Mouse (Mus musculus) gastrocnemius, adult 18-20 months (tissue): Measurements from ENCODE around the gene Rsbn1. TPM values are rescaled to one million over a fixed set of nuclear protein-coding genes. Genes with fewer than 3 reads are reported as not detected.
A peak's percentile ranks its signal among the peaks of the same experiment; 100 is the strongest.

ENCODE experiments used
- DNase-seq: peaks from one replicate; pipeline ENCODE4 v3.0.0; 2021; ENCODE audit warnings: low spot score
- long read RNA-seq, 2 experiments: library from polyadenylated mRNA; stranded (forward); transcript quantifications; one replicate each; pipeline ENCODE4 v2.0.0; 2021
- total RNA-seq, 2 experiments: library from RNA; stranded (reverse); gene quantifications; 2 replicates each; pipeline ENCODE4 v1.2.3; 2021

Rsbn1 gene
- total RNA-seq = 1 to 10 TPM; 6.9 to 7.9 TPM
- long read RNA-seq, experiment 1, full-length matches to known transcripts = 4 of 6 reads
- long read RNA-seq, experiment 1, partial matches to known transcripts = 2 of 6 reads
- long read RNA-seq, experiment 1, other reads (novel, unspliced or antisense) = 0 of 6 reads
- long read RNA-seq, experiment 2, full-length matches to known transcripts = 4 of 6 reads
- long read RNA-seq, experiment 2, partial matches to known transcripts = 1 of 6 reads
- long read RNA-seq, experiment 2, other reads (novel, unspliced or antisense) = 1 of 6 reads

DNA sequence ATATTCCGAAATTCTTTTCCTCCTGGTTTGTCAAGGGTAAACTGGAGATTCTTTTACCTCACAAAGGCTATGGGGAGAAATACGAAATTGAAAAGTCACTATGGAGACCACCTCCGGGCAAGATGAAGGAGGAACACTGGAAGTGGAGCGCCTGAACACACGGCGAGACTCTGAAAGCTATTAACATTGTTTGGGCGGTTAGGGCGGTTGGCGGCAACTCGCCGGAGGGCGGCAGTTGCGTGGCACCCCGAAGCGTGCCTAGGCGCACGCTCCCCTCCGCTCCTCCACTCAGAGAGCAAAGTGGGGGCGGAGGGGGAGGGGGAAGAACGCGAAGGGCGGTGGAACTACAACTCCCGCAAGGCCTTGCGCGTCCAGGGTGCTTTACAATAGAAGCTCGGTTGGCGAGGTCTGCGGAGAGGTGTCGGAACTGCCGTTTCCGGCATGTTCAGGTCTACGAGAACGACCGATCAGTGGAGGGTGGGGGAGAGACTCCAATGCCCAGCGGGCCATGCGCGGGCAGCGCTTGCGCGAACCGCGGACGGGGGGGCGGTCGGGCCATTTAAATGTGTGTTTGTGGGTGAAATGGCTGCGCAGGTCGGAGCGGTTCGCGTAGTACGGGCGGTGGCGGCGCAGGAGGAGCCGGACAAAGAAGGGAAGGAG, at the start of gene Rsbn1:
Rsbn1 (plus strand) TSS at position 111 of the 660 bp plus-strand sequence.
- peak; percentile 97 for DNase-seq

DNA sequence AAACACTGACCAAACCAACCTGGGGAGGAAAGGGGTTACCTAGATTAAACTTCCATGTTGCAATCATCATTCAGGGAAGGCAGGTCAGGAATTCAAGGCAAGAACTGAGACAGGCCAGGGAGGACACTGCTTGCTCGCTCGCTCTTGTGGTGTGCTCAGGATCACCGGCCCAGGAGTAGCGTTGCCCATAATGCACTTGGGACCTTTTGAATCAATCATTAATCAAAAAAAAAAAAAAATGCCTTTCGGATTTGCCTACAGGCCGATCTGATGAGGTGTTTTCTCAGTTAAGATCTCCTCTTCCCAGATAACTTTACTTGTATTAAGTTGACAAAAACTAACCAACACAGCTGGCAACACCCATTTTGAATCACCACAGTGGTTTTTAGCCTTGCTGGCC, 49.7 kb upstream of the Rsbn1 start:
- no peak for DNase-seq

DNA sequence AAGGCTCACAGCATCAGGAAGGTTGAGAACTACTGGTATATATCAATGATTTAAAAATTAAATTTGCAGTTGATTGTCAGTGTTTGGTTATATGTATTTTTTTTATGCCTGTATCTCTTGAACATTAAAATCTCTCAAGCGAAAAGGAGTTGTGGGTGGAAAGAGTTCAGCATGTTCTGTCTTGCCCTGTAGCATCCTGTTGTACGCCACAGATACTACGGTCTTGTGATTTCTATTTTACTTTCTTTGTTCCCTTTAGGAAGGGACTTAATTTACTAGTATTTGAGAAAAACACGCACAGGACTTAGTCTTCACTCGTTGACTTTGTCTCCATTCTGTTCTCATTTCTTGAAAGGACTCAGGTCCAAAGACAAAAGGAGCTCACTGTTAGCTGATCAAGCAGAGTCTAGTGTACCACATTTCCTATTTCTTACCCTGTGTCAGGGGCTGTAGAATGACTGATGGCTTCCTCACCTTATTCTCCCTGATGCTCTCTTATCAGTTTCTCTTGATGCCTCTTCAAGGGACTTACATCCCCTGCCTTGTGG, 46.4 kb upstream of the Rsbn1 start:
- DNase-seq = no peak

DNA sequence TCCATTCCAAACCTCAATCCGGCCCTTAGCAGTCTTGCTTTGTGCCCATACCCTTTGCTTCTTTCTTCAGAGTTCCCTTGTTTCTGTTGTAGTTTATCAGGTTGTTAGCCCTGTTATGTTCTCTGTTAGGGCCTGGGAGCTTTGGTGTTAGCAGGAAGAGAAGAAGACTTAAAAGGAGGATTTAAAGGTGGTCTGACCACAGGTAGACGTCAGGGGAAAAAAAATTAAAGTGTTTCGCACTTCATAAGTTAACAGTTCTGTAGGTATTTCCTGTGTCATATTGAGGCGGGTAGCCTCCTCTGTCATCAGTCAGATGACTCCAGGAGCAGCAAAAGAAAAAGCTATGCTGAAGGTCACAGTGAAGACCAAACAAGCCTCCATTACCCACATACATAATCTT, 45.9 kb upstream of the Rsbn1 start:
- no peak for DNase-seq

DNA sequence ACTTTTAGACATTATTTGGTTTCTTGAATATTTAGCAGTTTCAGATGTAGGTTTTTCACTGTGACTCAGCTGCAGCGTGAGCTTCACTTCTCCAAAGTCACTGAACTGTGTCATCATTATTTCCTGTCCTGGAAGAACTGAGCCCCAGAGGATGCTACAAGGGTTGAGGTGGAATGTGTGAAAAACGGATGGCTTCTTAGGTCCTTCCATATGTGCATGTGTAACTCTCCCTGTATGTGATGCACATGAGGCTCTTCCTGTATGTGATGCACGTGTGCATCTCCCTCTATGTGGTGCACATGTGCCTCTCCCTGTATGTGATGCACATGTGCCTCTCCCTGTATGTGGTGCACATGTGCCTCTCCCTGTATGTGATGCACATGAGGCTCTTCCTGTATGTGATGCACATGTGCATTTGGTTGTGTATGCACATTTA, 41.2 kb upstream of the Rsbn1 start:
- no peak for DNase-seq

DNA sequence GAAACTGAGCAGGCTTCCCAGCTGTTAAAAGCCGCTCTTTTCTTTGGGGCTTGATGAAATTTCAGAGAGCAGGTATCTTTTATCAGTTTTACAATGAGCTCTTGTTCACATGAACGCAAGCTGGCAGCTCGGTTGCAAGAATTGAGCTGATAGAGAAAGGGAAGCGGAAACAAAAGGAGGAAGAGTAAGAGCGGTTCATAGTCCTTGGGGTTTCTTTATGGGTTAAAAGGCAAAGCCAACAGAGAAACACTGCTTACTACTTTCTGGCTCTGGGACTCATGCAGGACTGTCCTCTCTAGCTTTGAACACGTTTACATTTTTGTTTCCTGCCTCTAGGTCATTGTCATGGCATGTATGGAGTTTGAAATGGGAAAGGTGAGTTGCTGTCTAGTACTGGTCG, 39.6 kb upstream of the Rsbn1 start:
- DNase-seq = no peak

DNA sequence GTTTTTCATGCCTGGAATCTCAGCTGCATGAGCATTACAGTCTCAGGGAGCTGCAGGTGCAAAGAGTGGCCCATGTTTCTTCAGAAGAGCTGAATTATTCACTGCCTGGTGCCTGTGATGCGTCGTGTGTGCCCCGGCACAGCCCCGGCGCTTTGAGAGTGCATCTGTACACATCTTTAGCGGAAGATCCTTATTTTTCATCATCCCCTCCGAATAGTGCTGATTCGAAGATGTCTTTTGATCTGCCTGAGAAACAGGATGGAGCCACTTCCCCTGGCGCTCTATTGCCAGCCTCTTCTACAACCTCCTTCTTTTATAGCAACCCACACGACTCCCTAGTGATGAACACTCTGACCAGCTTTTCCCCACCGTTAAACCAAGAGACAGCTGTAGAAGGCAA, 28.0 kb upstream of the Rsbn1 start:
- no peak for DNase-seq

DNA sequence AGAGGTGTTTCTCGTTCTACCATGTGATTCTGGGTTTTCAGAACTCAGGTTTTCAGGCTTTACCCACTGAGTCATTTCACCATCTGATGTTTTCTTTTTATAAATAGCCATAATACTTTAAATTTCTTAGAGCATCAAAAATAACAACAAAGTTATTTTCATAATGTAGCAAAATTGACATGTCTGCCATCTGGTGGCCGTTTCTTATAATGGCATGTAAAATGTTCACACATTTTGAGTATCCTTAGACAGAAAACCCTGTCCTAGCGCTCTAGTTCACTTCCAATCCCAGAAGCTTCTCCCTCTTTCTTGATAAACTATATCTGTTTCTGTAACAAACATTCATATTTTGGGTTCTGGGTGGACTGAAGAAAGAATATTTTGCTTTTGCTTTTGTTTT, 26.3 kb upstream of the Rsbn1 start:
- DNase-seq = peak; percentile 45

DNA sequence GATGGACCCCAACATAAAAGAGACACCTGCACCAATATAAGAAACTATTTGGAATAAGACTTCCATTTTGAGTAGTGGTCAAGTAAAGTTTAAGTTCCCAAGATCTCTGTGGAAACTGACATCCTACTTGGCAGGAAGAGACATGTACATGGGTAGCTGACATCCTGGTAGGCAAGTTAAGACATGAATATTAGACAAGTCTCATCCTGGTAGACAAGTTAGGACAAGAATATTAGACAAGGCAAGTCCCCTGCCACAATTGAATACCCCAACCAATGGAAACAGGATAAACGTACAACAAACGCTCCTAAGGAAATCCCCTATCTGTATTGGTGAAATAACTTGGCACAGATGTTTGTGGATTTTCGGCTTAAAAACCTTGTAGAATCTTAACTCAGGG, 20.5 kb upstream of the Rsbn1 start:
- no peak for DNase-seq

DNA sequence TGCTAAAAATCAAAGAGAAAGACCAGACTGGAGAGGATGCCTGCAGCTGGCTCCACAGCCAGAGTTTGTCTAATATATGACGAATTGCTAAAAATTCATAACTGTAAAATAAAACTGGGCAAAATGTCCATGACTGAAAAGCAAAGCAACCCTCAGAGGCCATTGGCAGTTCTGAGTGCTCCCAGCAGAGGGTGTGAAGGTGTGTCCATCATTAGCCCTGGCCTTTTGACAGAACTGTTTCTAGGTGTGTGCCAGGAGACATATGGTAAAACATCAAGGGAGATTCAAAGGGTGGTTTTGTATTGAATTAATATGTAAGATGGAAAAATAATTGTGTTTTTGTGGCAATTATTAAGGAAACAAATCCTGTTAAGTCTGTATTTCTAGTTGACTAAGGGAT, 9.2 kb upstream of the Rsbn1 start:
- DNase-seq = peak; percentile 30

DNA sequence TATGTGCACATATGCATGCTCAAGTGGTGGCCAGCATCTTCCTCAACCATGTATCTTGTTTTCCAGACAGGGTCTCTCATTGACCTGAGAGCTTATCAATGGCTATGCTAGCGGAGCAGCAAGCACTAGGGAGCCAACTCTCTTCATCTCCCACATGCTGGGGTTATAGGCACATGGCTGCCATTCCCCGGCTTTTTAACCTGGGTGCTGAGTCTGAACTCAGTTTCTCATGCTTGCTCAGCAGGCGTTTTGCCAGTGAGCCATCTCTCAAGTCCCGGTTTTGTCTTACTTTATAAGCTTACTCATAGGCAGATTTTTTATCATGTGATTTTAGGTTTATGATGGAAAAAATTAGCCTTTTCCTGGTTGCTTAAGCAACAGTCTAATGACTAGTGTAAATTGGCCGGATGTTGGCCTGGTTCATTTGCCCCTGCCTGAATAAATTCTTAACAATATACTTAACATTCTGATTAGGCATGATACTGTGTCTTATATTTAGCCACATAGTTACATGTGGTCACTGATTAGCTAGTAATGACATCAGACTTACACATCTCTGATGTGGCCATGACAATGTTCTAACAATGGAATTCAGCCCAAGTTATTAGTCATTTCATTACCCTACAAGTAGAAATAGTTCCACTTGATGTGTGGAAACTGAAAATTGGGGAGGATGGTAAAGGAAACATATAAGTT, 6.4 kb upstream of the Rsbn1 start:
- no peak for DNase-seq

DNA sequence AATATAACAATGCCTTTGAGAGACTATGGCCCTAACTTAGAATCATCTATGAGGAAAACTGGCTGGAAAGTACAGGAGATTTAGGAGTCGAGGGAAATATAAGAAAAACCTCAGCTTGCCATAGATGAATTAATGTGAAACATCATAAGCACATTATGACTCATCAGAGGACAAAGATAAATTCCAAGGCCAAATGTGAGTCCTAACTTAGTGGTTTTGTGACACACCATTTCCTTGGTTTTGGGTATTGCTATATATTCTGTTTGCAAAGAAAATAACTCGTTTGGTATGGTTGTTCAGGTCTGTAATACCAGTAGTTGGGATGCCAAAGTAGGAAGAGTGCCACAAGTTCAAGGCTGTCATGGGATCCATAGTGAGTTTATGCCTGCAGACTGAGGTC, 5.1 kb upstream of the Rsbn1 start:
- no peak for DNase-seq

DNA sequence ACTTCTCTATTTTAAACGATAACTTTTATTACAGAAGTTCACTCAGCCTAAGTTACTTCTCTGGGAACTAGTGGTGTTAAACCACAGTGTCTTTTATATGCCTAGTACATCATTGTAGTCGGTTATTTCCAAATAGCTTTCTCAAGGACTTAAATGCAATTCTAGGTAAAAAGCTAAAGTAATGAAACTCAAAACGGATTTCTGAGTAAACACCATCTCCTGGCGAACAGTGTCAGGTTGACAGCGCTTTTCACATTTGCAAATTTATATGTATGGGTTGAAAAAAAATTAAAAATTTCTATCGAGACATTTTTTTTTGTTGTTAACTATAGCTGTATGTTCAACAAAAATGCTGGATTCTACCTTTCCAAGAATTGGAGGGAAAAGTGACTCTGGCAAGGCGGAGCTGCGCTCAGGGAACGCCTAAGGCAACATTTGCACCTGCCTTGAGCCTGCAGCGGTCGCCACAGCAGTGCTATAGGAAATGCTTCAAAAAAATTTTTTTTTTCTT, 414 bp upstream of the Rsbn1 start:
- no peak for DNase-seq

DNA sequence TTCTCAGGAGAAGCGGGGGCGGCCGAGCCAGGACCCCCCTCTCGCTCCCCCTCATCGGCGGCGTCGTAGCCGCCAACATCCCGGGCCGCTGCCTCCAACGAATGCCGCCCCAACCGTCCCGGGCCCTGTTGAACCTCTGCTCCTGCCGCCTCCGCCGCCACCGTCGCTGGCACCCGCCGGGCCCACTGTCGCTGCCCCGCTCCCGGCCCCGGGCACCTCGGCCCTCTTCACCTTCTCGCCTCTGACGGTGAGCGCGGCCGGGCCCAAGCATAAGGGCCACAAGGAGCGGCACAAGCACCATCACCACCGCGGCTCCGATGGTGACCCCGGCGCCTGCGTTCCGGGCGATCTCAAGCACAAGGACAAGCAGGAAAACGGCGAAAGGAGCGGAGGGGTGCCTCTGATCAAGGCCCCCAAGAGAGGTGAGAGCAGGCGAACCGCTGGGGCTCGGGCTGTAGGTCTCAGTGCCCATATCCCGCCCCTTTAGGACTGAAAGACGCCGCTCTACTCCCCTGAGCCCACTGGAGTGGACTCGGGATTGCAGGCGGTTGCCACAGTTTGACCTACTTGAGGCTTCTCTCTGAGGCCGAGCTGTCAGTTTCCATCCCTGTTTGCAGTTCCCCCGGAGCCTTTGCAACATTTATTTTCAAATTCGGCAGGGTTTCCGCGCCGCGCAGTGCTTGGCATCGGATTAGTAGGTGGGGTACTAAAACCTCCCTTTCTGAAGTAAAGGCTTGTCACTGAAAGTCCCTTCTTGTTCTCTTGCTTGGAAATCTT, 1.0 kb downstream of the Rsbn1 start:
- DNase-seq = peak; percentile 39

DNA sequence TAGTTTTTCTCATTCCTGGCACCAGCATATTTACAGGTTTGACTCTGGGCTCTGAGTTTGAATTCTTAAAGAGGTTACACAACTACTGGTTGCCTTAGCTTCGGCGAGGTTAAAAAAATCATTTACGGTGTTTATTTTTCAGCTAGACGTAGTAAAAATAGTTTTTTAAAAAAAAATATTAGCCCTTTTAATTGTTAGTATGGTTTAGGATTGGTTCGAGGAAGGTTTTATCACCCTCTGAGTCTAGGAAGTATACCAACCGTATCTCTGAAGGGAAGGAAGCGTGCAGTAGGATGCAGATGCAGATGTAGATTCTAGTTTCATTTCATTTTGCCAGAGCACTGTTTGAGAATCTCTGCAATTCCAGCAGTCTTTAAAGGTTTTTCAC, 1.6 kb downstream of the Rsbn1 start:
- DNase-seq = no peak

DNA sequence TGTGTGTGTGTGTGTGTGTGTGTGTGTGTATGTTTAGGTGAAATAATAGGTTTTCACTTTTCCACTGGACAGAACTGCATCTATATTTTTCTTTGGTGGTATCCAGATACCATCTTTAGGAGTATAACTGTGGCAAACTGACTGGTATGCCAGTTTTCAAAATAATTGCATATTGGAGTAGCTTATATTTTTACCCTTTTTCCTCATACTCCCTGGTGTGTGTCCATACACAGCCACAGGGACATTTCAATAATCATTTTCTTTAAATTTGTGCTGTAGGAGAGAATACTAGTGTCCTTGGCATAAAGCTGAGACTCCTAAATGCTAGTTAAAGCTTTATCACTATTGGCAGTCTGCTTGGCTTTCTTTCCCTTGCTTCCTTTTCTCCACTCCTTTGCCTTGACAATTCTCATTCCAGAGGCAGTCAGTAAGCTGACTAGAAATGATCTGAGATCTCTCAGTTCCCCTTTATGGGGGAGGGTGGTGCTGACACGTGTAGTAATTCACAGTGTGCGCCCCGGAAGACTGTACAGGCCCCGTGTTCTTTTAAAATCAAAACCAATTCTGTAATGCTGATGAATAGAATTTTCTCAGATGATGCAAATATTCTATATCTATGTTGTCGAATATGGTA, 2.4 kb downstream of the Rsbn1 start:
- DNase-seq = no peak

DNA sequence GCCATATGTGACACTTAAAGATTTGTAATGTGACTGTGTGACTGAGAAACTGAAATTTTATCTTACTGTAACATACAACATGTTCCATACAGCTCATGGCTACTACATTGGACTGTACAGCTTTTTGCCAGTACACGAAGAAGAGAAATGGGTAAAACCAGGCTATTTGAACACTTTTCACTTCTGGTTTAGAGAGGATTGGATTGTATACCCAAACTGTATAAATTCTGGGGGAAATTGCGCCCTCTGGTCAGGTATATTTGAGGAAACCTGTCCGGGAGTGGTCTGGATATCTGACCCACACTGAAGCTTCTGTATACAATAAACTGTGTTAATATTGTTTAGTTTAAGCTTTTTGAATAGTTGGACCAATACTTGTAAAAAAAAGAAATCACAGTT, 2.9 kb downstream of the Rsbn1 start:
- DNase-seq = no peak

DNA sequence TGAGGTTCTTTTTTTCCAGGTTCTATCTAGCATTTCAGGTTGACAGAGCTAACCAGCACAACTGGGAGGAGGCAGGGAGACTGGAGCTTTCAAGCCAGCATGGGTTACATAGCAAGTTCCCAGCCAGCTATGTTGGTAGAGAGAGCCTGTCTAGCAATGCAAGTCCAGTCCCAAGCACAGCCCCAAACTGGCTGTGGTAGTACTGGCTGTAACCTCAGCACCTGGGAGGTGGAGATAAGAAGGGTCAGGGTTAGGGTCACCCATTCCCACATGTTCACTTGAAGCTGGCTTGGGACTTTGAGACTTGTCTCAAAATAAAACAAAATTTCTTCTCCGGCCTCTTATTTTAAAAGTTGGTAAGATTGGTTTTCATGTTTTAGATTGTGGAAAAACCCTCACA, 6.2 kb downstream of the Rsbn1 start:
- DNase-seq = no peak

DNA sequence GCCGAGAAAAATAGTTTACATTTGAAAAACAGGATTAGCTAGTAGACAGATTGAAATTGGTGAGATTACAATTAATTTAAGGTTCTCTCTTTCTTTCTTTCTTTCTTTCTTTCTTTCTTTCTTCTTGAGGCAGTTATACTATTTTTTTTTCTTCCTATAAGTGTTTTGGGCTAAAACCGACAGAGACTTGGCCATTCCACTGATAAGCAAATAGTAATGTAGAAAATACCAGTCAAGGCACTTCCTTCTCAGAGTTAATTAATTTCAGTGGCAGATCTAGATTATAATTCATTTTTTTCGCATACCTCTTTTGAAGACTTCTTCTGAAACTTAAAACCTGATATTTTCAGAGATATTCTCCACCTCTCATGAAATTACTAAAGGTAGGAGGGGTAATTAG, 11.4 kb downstream of the Rsbn1 start:
- DNase-seq = no peak

DNA sequence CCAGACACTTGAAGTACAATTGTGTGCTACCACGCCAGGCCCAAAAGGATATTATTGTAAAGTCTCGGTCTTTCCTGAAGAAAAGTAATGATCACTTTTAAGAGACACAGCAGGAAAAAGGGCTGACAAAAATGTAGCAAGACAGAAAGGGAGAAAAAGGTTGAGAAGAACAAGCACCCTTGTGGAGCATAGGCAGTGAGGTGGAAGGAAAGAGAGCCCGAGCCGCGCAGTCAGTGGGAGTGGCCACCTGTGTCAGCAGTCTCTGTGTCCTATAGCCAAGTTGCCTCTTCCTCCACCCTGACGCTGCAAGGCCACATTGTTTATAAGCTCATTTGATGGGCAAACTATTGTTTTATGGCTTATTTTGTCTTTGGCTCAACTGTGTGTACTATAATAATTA, 13.6 kb downstream of the Rsbn1 start:
- no peak for DNase-seq
